Mouse (Mus musculus) heart, adult 2 months (tissue): ENCODE results near the gene Polr2e.

ENCODE experiments used
- CTCF ChIP-seq: fragments of 200-600 bp; IDR thresholded peaks from 2 replicates; pipeline ENCODE4 v1.8.1; 2022; ENCODE audit warnings: antibody characterized with exemption, mild to moderate bottlenecking, moderate library complexity
- POLR2A ChIP-seq: fragments of 200-500 bp; IDR thresholded peaks from 2 replicates; pipeline ENCODE4 v1.6.1; 2011; ENCODE audit warnings: mild to moderate bottlenecking, low read depth, low read length, control low read depth; ENCODE audit not compliant: insufficient read depth

GRCm38 (mm10) chr10:80025889-80026288, 13.7 kb downstream of the Polr2e start:
- no peak for TF ChIP-seq CTCF
- TF ChIP-seq POLR2A = no peak
